Mouse (Mus musculus) cerebellum, adult 8-10 months (tissue): ENCODE results near the gene BC048403.
A peak's percentile ranks its signal among the peaks of the same experiment; 100 is the strongest.

ENCODE experiments used
- DNase-seq: peaks from one replicate; pipeline ENCODE4 v3.0.0; 2022

BC048403 gene

GRCm38 (mm10) chr10:121739548-121740505 is at the start of gene BC048403:
Gene BC048403 (plus strand): TSS chr10:121739937.
- DNase-seq: peak; percentile 87

GRCm38 (mm10) chr10:121692944-121693579 is 46.7 kb upstream of the BC048403 start:
- no peak for DNase-seq

DNA sequence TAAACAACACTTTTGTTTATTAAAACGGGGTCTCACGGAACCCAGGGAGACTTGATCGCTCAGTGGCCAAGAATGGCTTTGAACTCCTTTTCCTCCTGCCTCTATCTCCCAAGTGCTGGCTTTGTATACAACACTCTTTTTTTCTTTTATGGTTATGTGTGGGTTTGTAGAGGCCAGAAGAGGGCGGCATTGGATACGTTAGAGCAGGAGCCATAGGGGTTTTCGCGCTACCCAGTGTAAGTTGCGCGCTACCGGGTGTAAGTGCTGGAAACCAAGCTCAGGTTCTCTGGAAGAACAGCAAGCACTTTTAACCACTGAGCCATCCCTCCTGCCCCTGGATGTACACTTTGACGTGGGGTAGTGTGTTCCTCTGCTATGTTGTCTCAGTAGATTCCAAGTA is 45.2 kb upstream of the BC048403 start:
- no peak for DNase-seq

DNA sequence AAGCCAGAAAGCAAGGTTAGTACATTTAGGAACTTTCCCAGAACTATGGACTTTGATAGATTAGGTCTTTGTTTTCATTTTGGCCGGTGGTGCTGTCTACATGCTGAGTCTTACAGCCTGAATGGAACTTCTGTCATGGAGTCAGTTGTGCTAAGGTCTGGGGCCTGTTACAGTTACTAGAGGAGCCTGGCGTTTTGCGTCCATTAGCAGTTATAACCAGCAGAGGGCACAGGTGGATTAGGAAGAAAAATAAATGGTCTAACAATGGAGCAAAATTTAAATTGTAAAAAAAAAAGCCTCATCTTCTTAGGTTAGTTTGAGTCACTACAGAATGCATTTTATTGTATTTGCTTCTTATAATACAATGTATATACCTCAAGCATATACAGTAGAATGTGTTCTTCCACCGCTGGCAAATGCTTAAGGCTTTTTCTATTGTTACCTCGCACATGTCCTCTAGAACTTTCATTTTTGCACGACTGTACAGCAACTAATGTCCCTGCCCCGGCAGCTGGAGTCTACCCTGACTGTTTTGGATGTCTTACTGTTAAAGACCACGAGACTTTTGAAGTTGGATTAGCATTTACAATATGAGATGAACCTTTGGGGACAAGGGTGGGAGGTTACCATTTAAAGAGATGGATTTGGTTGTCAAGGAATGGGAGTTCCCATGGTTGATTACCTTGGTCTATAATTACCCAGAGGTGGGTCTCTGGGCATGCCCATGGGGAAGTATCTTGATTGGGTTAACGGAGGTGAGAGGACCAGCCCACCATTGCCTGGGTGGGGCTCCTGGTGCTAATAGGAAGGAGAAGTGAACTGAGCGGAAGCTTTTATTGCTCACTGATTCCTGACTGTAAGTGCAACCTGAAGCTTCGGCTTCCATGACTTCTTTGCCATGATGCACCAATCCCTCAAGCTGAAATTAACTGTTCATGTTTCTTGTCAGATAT is 38.2 kb upstream of the BC048403 start:
- DNase-seq: peak; percentile 10

- no peak for DNase-seq
Observed at GRCm38 (mm10) chr10:121703619-121704018, 36.1 kb upstream of the BC048403 start.

GRCm38 (mm10) chr10:121704871-121705270 is 34.9 kb upstream of the BC048403 start:
- no peak for DNase-seq

- no peak for DNase-seq
Observed at GRCm38 (mm10) chr10:121705399-121706163, 34.2 kb upstream of the BC048403 start.

DNA sequence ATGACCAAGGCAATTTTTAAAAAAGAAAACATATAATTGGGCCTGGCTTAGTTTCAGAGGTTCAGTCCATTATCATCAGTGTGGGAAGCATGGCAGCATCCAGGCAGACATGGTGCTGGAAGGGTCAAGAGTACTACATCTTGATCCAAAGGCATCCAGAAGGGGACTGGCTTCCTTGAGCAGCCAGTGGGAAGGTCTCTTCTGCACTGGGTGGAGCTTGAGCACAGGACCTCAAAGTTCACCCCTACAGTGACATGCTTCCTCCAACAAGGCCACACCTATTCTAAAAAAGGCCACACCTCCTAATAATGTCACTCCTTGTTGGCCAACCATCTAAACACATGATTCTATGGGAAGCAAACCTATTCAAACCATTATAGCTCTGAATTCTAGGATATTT is 22.9 kb upstream of the BC048403 start:
- DNase-seq: no peak

- DNase-seq: no peak
Observed at GRCm38 (mm10) chr10:121718896-121719585, 20.7 kb upstream of the BC048403 start.

- no peak for DNase-seq
Observed at GRCm38 (mm10) chr10:121720701-121721100, 19.0 kb upstream of the BC048403 start.

GRCm38 (mm10) chr10:121726505-121726904 is 13.2 kb upstream of the BC048403 start:
- no peak for DNase-seq

DNA sequence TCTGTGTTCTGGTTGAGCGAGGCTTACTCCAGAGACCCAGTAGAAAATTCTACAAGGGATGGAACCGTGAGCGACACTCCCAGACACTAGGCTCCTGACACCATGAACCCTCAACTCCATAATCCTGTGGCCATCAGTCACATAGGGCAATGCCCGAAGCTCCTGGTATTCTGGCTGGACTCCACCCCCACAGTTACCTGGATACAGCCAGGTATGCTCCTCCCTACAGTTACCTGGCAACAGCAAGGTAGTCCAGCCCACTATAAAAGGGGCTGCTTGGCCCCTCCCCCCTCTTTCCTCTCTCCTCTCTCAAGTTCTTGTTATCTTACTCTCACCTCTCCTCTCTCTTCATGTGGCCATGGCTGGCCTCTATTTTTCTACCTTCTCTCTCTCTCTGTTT is 12.6 kb upstream of the BC048403 start:
- no peak for DNase-seq

GRCm38 (mm10) chr10:121728226-121728625 is 11.5 kb upstream of the BC048403 start:
- DNase-seq: no peak

DNA sequence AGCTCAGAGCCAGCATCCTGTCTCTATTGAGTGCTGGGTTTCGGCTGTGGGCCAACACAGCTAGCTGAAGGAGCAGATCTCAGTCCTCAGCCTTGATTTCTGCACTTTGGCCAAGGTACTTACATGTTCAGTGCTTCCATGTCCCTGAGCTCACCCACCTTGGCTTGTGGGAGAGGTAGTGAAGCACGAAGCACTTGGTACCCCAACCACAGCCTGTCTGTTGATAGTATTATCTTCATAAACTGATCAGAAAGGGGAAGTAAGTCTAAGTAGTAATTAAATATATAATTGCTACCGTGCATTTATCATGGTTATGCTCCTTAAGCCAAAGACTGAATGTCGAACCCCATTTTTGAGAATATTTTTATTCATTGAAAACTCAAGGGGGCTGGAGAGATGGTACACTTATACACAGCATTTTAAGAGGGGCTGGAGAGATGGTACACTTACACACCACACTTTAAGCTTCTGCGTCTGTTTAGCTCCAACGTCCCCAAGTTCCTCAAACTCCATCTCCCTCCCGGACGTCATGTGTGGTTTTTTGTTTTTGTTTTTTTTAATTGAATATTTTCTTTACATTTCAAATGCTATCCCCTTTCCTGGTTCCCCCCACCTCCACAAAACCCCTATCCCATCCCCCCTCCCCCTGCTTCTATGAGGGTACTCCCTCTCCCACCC is 8.6 kb upstream of the BC048403 start:
- no peak for DNase-seq

- DNase-seq: no peak
Observed at GRCm38 (mm10) chr10:121732542-121732941, 7.2 kb upstream of the BC048403 start.

DNA sequence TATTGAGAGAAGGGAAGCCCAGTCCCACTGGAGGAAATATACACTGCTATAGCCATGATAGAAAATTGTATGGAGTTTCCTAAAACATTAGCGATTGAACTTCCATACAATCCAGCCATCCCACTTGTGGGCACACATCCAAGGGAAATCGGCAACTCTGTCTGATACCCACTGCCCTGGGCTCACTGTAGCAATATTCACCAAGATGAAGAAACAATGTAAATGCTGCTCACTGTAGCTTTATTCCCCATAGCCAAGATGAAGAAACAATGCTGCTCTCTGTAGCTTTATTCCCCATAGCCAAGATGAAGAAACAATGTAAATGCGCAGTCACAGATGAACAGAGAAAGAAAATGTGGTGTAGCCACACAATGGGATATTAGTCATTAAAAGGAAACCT is 2.5 kb upstream of the BC048403 start:
- DNase-seq: no peak

DNA sequence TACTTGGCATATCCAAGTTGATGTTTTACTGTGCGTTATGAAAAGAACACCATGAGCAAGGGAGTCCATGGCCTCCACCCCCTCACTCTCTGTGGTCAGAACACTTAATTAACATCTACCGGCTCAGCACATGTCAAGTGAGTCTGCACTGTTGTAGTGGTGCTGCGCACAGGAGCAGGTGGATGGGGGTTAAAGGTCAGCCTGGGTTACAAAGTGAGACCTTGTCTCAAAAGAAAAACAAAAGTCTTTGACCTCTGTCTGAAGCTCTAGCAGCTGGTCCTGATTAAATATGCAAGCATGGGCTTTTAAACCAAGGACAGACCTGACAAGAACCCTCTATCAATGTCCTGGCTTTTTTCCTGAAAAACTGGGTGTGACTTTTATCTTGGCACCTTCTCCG is 2.6 kb downstream of the BC048403 start:
- no peak for DNase-seq

GRCm38 (mm10) chr10:121750175-121750574 is 10.4 kb downstream of the BC048403 start:
- DNase-seq: no peak

GRCm38 (mm10) chr10:121754237-121754636 is 14.5 kb downstream of the BC048403 start:
- no peak for DNase-seq

GRCm38 (mm10) chr10:121755822-121756221 is 16.1 kb downstream of the BC048403 start:
- no peak for DNase-seq

GRCm38 (mm10) chr10:121756677-121757076 is 16.9 kb downstream of the BC048403 start:
- no peak for DNase-seq
